Mouse (Mus musculus): ENCODE measurements at regions not wholly inside any gene's neighbourhood (a gene's known extent, or its start where the extent isn't known, plus 50 kb on each side); places are given as distances from the start of the nearest gene placed in this dataset.

DNA sequence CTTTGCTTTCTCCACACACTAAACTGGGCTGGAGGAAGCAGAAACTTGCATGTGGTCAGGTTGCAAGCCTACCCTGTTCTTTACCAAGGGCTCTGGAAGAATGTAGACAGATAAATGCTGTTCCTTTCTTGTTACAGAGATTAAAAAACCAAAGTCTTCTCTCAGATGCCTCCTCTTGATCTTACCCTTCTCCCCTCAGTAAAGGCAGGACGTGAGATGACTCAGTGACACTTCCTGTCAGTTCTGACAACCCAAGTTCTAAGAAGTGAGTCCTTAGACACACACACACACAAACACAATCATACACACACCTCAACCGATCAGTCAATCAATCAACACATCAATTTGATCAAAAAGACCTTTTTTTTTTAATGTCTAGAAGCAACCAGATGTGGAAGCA, 168.8 kb upstream of the Atp2b1 start:
- Histone ChIP-seq H3K9ac (ENCODE audit: low read depth, low read length) (no peak overlapping the region), H3K36me3 (ENCODE audit: control insufficient read depth, insufficient read depth, low read length) (no peaks in the 10 kb centered on the region), H3K4me2 (ENCODE audit: low read depth, low read length) (no peak overlapping the region), H3K9me3 (ENCODE audit: control insufficient read depth, low read length) (no peaks in the 10 kb centered on the region), H3K27ac (replicated peaks; ENCODE audit: low read depth, low read length) (no peak overlapping the region), H3K4me3 (ENCODE audit: low read depth, low read length) (no peak overlapping the region), H3K27me3 (replicated peaks; ENCODE audit: control insufficient read depth, insufficient read depth, low read length) (no peaks in the 10 kb centered on the region), H3K4me1 (ENCODE audit: control insufficient read depth, insufficient read depth, low read length) (peaks cover 16% of the 10 kb centered on the region; the same call in 1 of the 2 replicates)
- ATAC-seq (ENCODE audit: low read depth) (no peak), DNase-seq (ENCODE audit: low spot score) (no peak)
- 71% methylated on average over 2 of the region's 2 CpGs for WGBS

DNA sequence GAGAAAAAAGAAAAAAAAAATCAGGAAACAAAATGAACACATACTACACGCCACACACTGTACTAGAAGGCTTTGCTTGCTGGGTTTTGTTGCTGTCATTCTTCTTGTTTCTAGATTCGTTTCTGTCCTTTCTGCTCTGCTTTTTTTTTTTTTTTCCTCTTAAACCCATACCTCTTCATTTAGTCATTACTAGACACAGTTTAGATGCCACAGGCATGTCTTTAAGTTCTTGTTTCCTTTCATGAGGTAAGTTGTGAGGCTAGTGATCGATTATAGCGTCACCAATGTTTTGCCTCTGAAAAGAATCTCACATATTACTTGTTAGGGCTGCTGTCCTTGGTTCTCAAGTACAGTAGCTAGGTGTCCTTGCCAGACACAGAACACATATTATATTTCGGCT, 168.3 kb upstream of the Atp2b1 start:
- ATAC-seq (ENCODE audit: low read depth) (no peak), DNase-seq (ENCODE audit: low spot score) (no peak)
- Histone ChIP-seq H3K27ac (replicated peaks; ENCODE audit: low read depth, low read length) (no peak overlapping the region), H3K4me2 (ENCODE audit: low read depth, low read length) (no peak overlapping the region), H3K36me3 (ENCODE audit: control insufficient read depth, insufficient read depth, low read length) (no peaks in the 10 kb centered on the region), H3K27me3 (replicated peaks; ENCODE audit: control insufficient read depth, insufficient read depth, low read length) (no peaks in the 10 kb centered on the region), H3K9me3 (ENCODE audit: control insufficient read depth, low read length) (no peaks in the 10 kb centered on the region), H3K4me1 (ENCODE audit: control insufficient read depth, insufficient read depth, low read length) (peaks cover 16% of the 10 kb centered on the region; the same call in 1 of the 2 replicates), H3K4me3 (ENCODE audit: low read depth, low read length) (no peak overlapping the region), H3K9ac (ENCODE audit: low read depth, low read length) (no peak overlapping the region)
- WGBS, result 74% methylated on average over 5 of the region's 5 CpGs

DNA sequence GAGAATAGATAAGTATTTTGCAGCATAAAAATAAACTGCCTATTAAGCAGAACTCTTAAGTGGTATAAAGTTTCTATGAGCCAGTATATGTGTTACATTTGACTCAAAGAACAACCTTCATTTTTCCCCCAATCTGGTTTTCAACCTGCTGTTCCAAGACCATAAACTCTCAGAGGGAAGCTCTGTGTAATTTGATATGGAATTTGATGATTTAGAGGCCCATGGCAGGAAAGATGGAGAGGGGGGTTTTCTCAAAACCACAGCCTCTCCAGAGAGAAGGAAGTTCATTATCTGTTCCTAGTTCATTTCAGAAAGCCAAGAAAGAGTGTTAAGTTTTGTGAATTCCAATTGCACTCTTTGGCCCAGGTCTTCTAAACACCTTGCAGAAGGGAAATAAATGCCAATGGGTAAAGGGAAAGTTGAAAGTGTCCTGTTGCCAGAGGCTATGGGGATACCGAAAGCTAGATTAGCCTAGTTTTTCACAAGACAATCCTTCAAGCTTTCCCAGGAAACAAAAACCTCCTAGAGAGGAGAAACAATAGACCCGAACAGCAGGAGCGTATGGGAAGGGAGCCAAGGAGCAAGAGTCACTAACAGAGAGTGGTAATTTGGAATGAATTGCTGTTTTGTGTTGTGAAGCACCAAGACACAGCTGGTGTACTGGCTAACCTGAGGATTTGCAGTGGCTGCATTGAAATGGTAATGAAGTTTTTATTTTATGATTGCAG, 165.2 kb upstream of the Atp2b1 start:
- 14% methylated on average over 3 of the region's 3 CpGs for WGBS
- H3K4me2 ChIP-seq (ENCODE audit: low read depth, low read length), result peak overlapping the region; percentile 6; the same call in 1 of the 2 replicates
- ATAC-seq (ENCODE audit: low read depth), result peak; percentile 82

DNA sequence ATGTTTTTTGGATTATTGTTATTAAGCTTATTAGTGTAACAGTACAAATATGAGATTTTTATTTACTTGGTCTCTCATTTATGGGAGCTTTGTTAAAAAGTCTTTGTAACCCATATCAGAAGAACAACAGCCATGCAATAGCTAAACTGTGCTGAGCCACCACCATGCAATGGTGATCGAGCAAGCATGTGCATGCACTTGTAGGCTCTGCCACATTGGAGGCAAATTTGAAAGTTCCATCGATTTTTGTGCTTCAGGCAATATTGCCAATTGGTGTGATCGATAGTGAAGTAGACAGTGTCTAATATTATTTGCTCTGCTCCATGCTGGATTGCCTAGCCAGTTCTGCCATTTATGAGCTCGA, 164.6 kb upstream of the Atp2b1 start:
- Histone ChIP-seq H3K9me3 (ENCODE audit: control insufficient read depth, low read length) (no peaks in the 10 kb centered on the region), H3K4me3 (ENCODE audit: low read depth, low read length) (no peak overlapping the region), H3K4me2 (ENCODE audit: low read depth, low read length) (no peak overlapping the region), H3K4me1 (ENCODE audit: control insufficient read depth, insufficient read depth, low read length) (peaks cover 11% of the 10 kb centered on the region; the same call in 1 of the 2 replicates), H3K9ac (ENCODE audit: low read depth, low read length) (no peak overlapping the region), H3K27ac (replicated peaks; ENCODE audit: low read depth, low read length) (no peak overlapping the region), H3K27me3 (replicated peaks; ENCODE audit: control insufficient read depth, insufficient read depth, low read length) (no peaks in the 10 kb centered on the region), H3K36me3 (ENCODE audit: control insufficient read depth, insufficient read depth, low read length) (no peaks in the 10 kb centered on the region)
- DNase-seq (ENCODE audit: low spot score) (no peak), ATAC-seq (ENCODE audit: low read depth) (no peak)
- 64% methylated on average over 4 of the region's 4 CpGs for WGBS

More for the DNA sequence above, 165.2 kb upstream of the Atp2b1 start:
- Histone ChIP-seq H3K36me3 (ENCODE audit: control insufficient read depth, insufficient read depth, low read length) (no peaks in the 10 kb centered on the region), H3K4me1 (ENCODE audit: control insufficient read depth, insufficient read depth, low read length) (peaks cover 16% of the 10 kb centered on the region; the same call in 1 of the 2 replicates), H3K4me3 (ENCODE audit: low read depth, low read length) (no peak overlapping the region), H3K9me3 (ENCODE audit: control insufficient read depth, low read length) (no peaks in the 10 kb centered on the region), H3K9ac (ENCODE audit: low read depth, low read length) (no peak overlapping the region), H3K27ac (replicated peaks; ENCODE audit: low read depth, low read length) (0 out of 2 replicates have a peak overlapping the region, but pooled peaks have one; percentile 31), H3K27me3 (replicated peaks; ENCODE audit: control insufficient read depth, insufficient read depth, low read length) (no peaks in the 10 kb centered on the region)
- peak; percentile 89 for DNase-seq (ENCODE audit: low spot score)

DNA sequence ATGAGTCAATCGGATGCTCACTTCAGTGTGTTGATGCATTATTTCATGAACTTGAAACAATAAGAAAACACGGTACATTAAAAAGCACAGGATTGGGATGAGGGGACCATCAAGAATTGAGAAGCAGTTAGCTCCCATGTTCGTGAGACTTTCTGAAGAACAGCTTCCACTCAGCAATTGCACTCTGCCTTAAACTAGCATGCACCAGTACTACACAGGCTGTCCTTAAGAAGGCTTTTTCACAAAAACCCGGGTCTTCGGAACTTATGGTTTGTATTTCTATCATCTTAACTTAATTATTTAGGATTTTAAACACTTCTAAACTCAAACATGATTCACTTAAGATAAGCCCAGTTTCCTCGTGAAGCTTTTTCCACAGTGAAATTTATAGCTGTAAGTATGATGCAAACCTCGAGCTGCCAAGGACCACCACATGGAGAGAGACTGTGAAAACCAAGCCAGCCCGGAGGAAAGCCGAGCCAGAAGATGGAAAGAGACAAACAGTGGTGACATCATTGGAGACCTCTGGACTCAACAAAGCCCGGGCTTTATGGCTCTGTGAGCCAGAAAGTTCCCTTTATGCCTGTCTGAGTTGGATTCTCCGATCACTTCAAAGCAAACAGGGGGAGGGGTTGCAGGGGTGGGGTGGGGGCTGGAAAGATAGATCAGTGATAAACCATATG, 162.7 kb upstream of the Atp2b1 start:
- H3K4me1 ChIP-seq (ENCODE audit: control insufficient read depth, insufficient read depth, low read length), result peaks cover 10% of the 10 kb centered on the region; the same call in 1 of the 2 replicates
- H3K9me3 ChIP-seq (ENCODE audit: control insufficient read depth, low read length), result no peaks in the 10 kb centered on the region
- DNase-seq (ENCODE audit: low spot score) (peak; percentile 88), ATAC-seq (ENCODE audit: low read depth) (peak; percentile 80; the same call in 1 of the 2 replicates)
- no peak overlapping the region for H3K27ac ChIP-seq (replicated peaks; ENCODE audit: low read depth, low read length)
- H3K36me3 ChIP-seq (ENCODE audit: control insufficient read depth, insufficient read depth, low read length), result no peaks in the 10 kb centered on the region
- H3K4me2 ChIP-seq (ENCODE audit: low read depth, low read length), result 0 out of 2 replicates have a peak overlapping the region, but pooled peaks have one; percentile 12
- no peaks in the 10 kb centered on the region for H3K27me3 ChIP-seq (replicated peaks; ENCODE audit: control insufficient read depth, insufficient read depth, low read length)
- no peak overlapping the region for H3K4me3 ChIP-seq (ENCODE audit: low read depth, low read length)
- no peak overlapping the region; the same call in 1 of the 2 replicates for H3K9ac ChIP-seq (ENCODE audit: low read depth, low read length)
- WGBS, result 43% methylated on average over 11 of the region's 11 CpGs

DNA sequence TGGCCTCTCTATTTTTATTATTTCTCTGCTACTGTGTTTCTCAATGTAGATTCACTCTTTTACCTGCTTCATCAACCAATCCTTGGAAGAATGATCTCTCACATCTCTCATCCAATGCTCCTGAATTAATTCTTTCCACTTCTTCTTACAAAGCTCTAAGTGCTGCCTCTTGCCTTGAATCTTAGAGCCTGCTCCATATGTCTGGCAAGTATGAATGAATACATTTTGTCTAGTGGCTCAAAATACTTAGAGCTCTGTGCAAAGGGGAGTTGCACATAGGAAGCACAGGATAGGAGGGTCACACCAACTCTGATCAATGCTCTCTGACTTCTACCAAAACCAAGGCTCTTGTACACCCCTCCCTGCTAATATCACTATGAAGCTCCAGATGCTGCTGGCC, 153.1 kb upstream of the Atp2b1 start:
- Histone ChIP-seq H3K4me2 (ENCODE audit: low read depth, low read length) (no peak overlapping the region), H3K27me3 (replicated peaks; ENCODE audit: control insufficient read depth, insufficient read depth, low read length) (no peaks in the 10 kb centered on the region), H3K9me3 (ENCODE audit: control insufficient read depth, low read length) (peaks cover 3% of the 10 kb centered on the region; the same call in 1 of the 2 replicates), H3K27ac (replicated peaks; ENCODE audit: low read depth, low read length) (no peak overlapping the region), H3K36me3 (ENCODE audit: control insufficient read depth, insufficient read depth, low read length) (no peaks in the 10 kb centered on the region), H3K4me1 (ENCODE audit: control insufficient read depth, insufficient read depth, low read length) (no peaks in the 10 kb centered on the region), H3K9ac (ENCODE audit: low read depth, low read length) (no peak overlapping the region), H3K4me3 (ENCODE audit: low read depth, low read length) (no peak overlapping the region)
- no peak for ATAC-seq (ENCODE audit: low read depth)
- DNase-seq (ENCODE audit: low spot score), result no peak

DNA sequence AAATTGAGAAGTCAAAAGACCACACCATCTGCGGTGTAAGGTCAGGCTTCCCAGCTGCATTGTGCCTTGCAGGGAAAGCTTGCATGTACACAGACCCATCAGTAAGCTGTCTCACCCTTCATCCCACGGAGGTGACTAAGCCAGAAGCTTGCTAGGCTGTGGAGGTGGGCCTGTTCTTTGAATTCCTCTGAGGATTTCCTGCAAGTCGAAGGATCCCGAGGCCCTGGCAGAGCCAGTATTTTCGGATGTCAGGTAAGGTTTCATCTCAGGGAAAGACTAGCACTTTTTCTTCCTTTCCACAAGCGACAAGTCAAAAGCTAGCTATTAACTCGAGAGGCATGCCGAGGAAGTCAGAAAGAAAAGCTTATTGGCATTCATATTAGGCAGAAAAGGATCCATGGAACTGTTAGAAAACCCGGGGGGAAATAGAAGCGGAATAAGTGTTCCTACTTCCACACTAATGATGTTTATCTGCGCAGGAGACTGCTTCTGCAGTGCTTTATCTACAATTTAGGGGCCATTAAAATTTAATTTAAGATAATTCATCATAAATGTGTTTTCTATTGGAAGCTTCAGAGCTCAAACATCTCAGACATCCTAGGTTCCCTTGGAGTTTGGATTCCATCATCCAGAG, 148.3 kb upstream of the Atp2b1 start:
- Histone ChIP-seq H3K4me2 (ENCODE audit: low read depth, low read length) (no peak overlapping the region), H3K27me3 (replicated peaks; ENCODE audit: control insufficient read depth, insufficient read depth, low read length) (no peaks in the 10 kb centered on the region), H3K27ac (replicated peaks; ENCODE audit: low read depth, low read length) (no peak overlapping the region), H3K4me3 (ENCODE audit: low read depth, low read length) (no peak overlapping the region), H3K4me1 (ENCODE audit: control insufficient read depth, insufficient read depth, low read length) (no peaks in the 10 kb centered on the region), H3K36me3 (ENCODE audit: control insufficient read depth, insufficient read depth, low read length) (no peaks in the 10 kb centered on the region), H3K9ac (ENCODE audit: low read depth, low read length) (no peak overlapping the region), H3K9me3 (ENCODE audit: control insufficient read depth, low read length) (peaks cover 3% of the 10 kb centered on the region; the same call in 1 of the 2 replicates)
- DNase-seq (ENCODE audit: low spot score) (no peak), ATAC-seq (ENCODE audit: low read depth) (no peak)
- WGBS, result 57% methylated on average over 11 of the region's 11 CpGs

DNA sequence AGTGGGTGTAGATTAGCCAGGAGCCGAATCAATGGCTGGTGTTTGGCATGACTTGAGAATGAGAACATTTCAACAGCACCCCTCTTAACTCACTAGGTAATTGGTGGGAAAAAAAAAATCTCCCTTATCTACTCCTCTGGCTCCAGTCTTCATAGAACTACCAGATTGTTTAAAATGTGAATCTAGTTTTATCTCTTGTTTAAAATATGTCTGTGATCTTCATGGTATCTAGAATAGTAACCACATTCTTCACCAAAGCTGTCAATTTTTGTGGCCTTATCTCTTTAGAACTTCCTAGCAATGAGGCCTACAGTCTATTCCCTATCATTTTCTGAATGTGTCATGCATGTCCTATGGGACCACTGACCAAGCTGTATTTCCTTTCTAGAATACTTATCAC, 134.4 kb upstream of the Atp2b1 start:
- Histone ChIP-seq H3K4me1 (ENCODE audit: control insufficient read depth, insufficient read depth, low read length) (0 out of 2 replicates have a peak, but pooled peaks cover under 1% of the 10 kb centered on the region), H3K27ac (replicated peaks; ENCODE audit: low read depth, low read length) (no peak overlapping the region), H3K4me2 (ENCODE audit: low read depth, low read length) (no peak overlapping the region), H3K9ac (ENCODE audit: low read depth, low read length) (no peak overlapping the region), H3K36me3 (ENCODE audit: control insufficient read depth, insufficient read depth, low read length) (no peaks in the 10 kb centered on the region), H3K4me3 (ENCODE audit: low read depth, low read length) (no peak overlapping the region), H3K9me3 (ENCODE audit: control insufficient read depth, low read length) (no peaks in the 10 kb centered on the region), H3K27me3 (replicated peaks; ENCODE audit: control insufficient read depth, insufficient read depth, low read length) (no peaks in the 10 kb centered on the region)
- WGBS, result 88% methylated on average over 1 of the region's 1 CpGs
- ATAC-seq (ENCODE audit: low read depth) (no peak), DNase-seq (ENCODE audit: low spot score) (no peak)
